Mouse (Mus musculus) small intestine, adult 2 months (tissue): ENCODE results near the gene Klhdc7a.

Experiments
- CTCF ChIP-seq: fragments of 200-500 bp; IDR thresholded peaks from 2 replicates; pipeline ENCODE4 v1.5.1; 2012; ENCODE audit warnings: low read depth, mild to moderate bottlenecking, control low read depth, inconsistent platforms, low read length, moderate library complexity, mixed read lengths; ENCODE audit not compliant: insufficient replicate concordance, insufficient read length; ENCODE audit errors: extremely low read depth
- POLR2A ChIP-seq: fragments of 200-500 bp; IDR thresholded peaks from 2 replicates; pipeline ENCODE4 v1.6.1; 2012; ENCODE audit warnings: low read depth, mild to moderate bottlenecking, control low read depth, inconsistent platforms, low read length, moderate library complexity

DNA sequence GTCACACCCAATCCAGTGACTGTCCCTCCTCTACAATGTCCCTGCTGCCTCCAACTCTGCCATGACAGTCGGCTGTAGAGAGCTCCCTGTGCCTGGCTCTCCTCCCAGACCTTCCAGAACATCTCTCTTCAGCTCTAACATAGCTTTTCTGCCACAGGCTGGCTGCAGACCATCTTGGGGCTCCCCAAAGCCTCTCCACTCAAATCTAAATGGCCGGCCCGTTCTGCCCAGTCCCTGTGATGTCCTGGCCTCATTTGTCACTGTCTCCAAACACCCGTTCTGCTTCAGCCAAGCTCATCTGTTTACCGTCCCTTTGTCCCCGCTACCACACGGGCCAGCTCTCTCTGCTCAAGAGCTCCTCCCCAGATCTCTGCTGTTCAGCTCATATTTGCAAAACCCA, 6.7 kb upstream of the Klhdc7a start:
- no peak for TF ChIP-seq CTCF
- no peak for TF ChIP-seq POLR2A
